Mouse (Mus musculus): ENCODE measurements around the gene Ndst2. TPM values are rescaled to one million over a fixed set of nuclear protein-coding genes. Genes with fewer than 3 reads are reported as not detected.
A peak's percentile ranks its signal among the peaks of the same experiment; 100 is the strongest.
"Not testable (repeated sequence)": the region's sequence is repeated elsewhere in the genome, so short reads cannot be mapped to it uniquely, and the experiment has no call there.

The Ndst2 gene
- polyA plus RNA-seq, 1 experiment: 11.9 TPM

- H3K4me2 ChIP-seq (ENCODE audit: low read depth): peak within 1 kb of the TSS; percentile 90
- H3K4me3 ChIP-seq: peak within 1 kb of the TSS; percentile 94
Observed at GRCm38 (mm10) chr14:20707201-20708190, 26.9 kb downstream of the Ndst2 start, which contains the start of gene Zswim8. Gene Zswim8, plus strand, starts transcription at chr14:20707552.

GRCm38 (mm10) chr14:20703461-20703860 is 30.9 kb downstream of the Ndst2 start:
- H3K36me3 ChIP-seq (ENCODE audit: control insufficient read depth, insufficient read depth); H3K27me3 ChIP-seq (ENCODE audit: control insufficient read depth, insufficient read depth, insufficient read length): not testable (repeated sequence)
- Histone ChIP-seq H3K79me2 (ENCODE audit: control insufficient read depth, insufficient read depth) (peaks cover 71% of the 10 kb centered on the region), H3K4me3 (peak overlapping the region; percentile 90), H3K4me2 (ENCODE audit: low read depth) (peak overlapping the region; percentile 66), H3ac (ENCODE audit: control insufficient read depth, insufficient read length) (peak overlapping the region; percentile 75)

More at GRCm38 (mm10) chr14:20707201-20708190, 26.9 kb downstream of the Ndst2 start, which contains the start of gene Zswim8:
- Histone ChIP-seq H3K27me3 (ENCODE audit: control insufficient read depth, insufficient read depth, insufficient read length) (no peaks in the 10 kb centered on the region), H3K36me3 (ENCODE audit: control insufficient read depth, insufficient read depth) (peaks cover 13% of the 10 kb centered on the region), H3ac (ENCODE audit: control insufficient read depth, insufficient read length) (peak within 1 kb of the TSS; percentile 89), H3K79me2 (ENCODE audit: control insufficient read depth, insufficient read depth) (peaks cover 56% of the 10 kb centered on the region)
- TF ChIP-seq MYOG (IDR thresholded peaks at IDR 0.05; ENCODE audit: control insufficient read depth in 1 of 3, insufficient read depth in 1 of 3, insufficient read length in 2 of 3, low read depth in 2 of 3) (no peak), E2F4 (IDR thresholded peaks at IDR 0.05; ENCODE audit: insufficient read depth) (no peak), TCF12 (IDR thresholded peaks at IDR 0.05; ENCODE audit: insufficient read depth, poor library complexity, severe bottlenecking) (no peak), POLR2AphosphoS2 (IDR thresholded peaks at IDR 0.05; ENCODE audit: insufficient read length, low read depth) (peak; percentile 84), MYOD1 (IDR thresholded peaks at IDR 0.05; ENCODE audit: control insufficient read depth in 1 of 3, insufficient read length in 2 of 3, low read depth in 2 of 3) (peak in 1 of 3 experiments; percentile 0), SRF (IDR thresholded peaks at IDR 0.05; ENCODE audit: control insufficient read depth, insufficient read length, low read depth) (no peak), CEBPB (IDR thresholded peaks at IDR 0.05; ENCODE audit: insufficient read depth, poor library complexity, severe bottlenecking) (no peak), REST (IDR thresholded peaks at IDR 0.05; ENCODE audit: insufficient read depth, insufficient read length) (peak; percentile 64), USF1 (IDR thresholded peaks at IDR 0.05; ENCODE audit: low read depth) (peak; percentile 78), MAX (IDR thresholded peaks at IDR 0.05; ENCODE audit: low read depth) (no peak), TCF3 (IDR thresholded peaks at IDR 0.05; ENCODE audit: insufficient read length, low read depth) (no peak), POLR2A (IDR thresholded peaks at IDR 0.05; ENCODE audit: insufficient read length, low read depth) (peak; percentile 83)

GRCm38 (mm10) chr14:20702741-20703381 is 31.5 kb downstream of the Ndst2 start, which contains the start of gene Chchd1:
Gene Chchd1, plus strand, starts transcription at chr14:20703006.
- H3K4me3 ChIP-seq: peak within 1 kb of the TSS; percentile 90
- H3K27me3 ChIP-seq (ENCODE audit: control insufficient read depth, insufficient read depth, insufficient read length): no peaks in the 10 kb centered on the region
- peak within 1 kb of the TSS; percentile 75 for H3ac ChIP-seq (ENCODE audit: control insufficient read depth, insufficient read length)
- H3K4me2 ChIP-seq (ENCODE audit: low read depth): peak within 1 kb of the TSS; percentile 91
- no peaks in the 10 kb centered on the region for H3K36me3 ChIP-seq (ENCODE audit: control insufficient read depth, insufficient read depth)
- TF ChIP-seq MAX (IDR thresholded peaks at IDR 0.05; ENCODE audit: low read depth): no peak
- no peak for TF ChIP-seq TCF3 (IDR thresholded peaks at IDR 0.05; ENCODE audit: insufficient read length, low read depth)
- TF ChIP-seq POLR2A (IDR thresholded peaks at IDR 0.05; ENCODE audit: insufficient read length, low read depth): peak; percentile 87
- no peak for TF ChIP-seq CEBPB (IDR thresholded peaks at IDR 0.05; ENCODE audit: insufficient read depth, poor library complexity, severe bottlenecking)
- peak; percentile 46 for TF ChIP-seq REST (IDR thresholded peaks at IDR 0.05; ENCODE audit: insufficient read depth, insufficient read length)
- TF ChIP-seq USF1 (IDR thresholded peaks at IDR 0.05; ENCODE audit: low read depth): peak; percentile 44
- TF ChIP-seq MYOG (IDR thresholded peaks at IDR 0.05; ENCODE audit: control insufficient read depth in 1 of 3, insufficient read depth in 1 of 3, insufficient read length in 2 of 3, low read depth in 2 of 3): peak in 2 of 3 experiments; percentile 87 to 89
- TF ChIP-seq MYOD1 (IDR thresholded peaks at IDR 0.05; ENCODE audit: control insufficient read depth in 1 of 3, insufficient read length in 2 of 3, low read depth in 2 of 3): peak in 2 of 3 experiments; percentile 76 to 86
- TF ChIP-seq POLR2AphosphoS2 (IDR thresholded peaks at IDR 0.05; ENCODE audit: insufficient read length, low read depth): peak; percentile 82
- peak; percentile 22 for TF ChIP-seq E2F4 (IDR thresholded peaks at IDR 0.05; ENCODE audit: insufficient read depth)
- no peak for TF ChIP-seq TCF12 (IDR thresholded peaks at IDR 0.05; ENCODE audit: insufficient read depth, poor library complexity, severe bottlenecking)
- no peak for TF ChIP-seq SRF (IDR thresholded peaks at IDR 0.05; ENCODE audit: control insufficient read depth, insufficient read length, low read depth)
- peaks cover 71% of the 10 kb centered on the region for H3K79me2 ChIP-seq (ENCODE audit: control insufficient read depth, insufficient read depth)

GRCm38 (mm10) chr14:20702096-20702740 is 32.1 kb downstream of the Ndst2 start:
- peak overlapping the region; percentile 90 for H3K4me3 ChIP-seq
- H3K36me3 ChIP-seq (ENCODE audit: control insufficient read depth, insufficient read depth): no peaks in the 10 kb centered on the region
- peaks cover 74% of the 10 kb centered on the region for H3K79me2 ChIP-seq (ENCODE audit: control insufficient read depth, insufficient read depth)
- no peaks in the 10 kb centered on the region for H3K27me3 ChIP-seq (ENCODE audit: control insufficient read depth, insufficient read depth, insufficient read length)
- TF ChIP-seq CEBPB (IDR thresholded peaks at IDR 0.05; ENCODE audit: insufficient read depth, poor library complexity, severe bottlenecking) (no peak), SRF (IDR thresholded peaks at IDR 0.05; ENCODE audit: control insufficient read depth, insufficient read length, low read depth) (no peak), POLR2A (IDR thresholded peaks at IDR 0.05; ENCODE audit: insufficient read length, low read depth) (no peak), E2F4 (IDR thresholded peaks at IDR 0.05; ENCODE audit: insufficient read depth) (no peak), MAX (IDR thresholded peaks at IDR 0.05; ENCODE audit: low read depth) (no peak), REST (IDR thresholded peaks at IDR 0.05; ENCODE audit: insufficient read depth, insufficient read length) (no peak), MYOG (IDR thresholded peaks at IDR 0.05; ENCODE audit: control insufficient read depth in 1 of 3, insufficient read depth in 1 of 3, insufficient read length in 2 of 3, low read depth in 2 of 3) (no peak), MYOD1 (IDR thresholded peaks at IDR 0.05; ENCODE audit: control insufficient read depth in 1 of 3, insufficient read length in 2 of 3, low read depth in 2 of 3) (no peak), TCF12 (IDR thresholded peaks at IDR 0.05; ENCODE audit: insufficient read depth, poor library complexity, severe bottlenecking) (no peak), USF1 (IDR thresholded peaks at IDR 0.05; ENCODE audit: low read depth) (no peak), TCF3 (IDR thresholded peaks at IDR 0.05; ENCODE audit: insufficient read length, low read depth) (no peak), POLR2AphosphoS2 (IDR thresholded peaks at IDR 0.05; ENCODE audit: insufficient read length, low read depth) (no peak)
- peak overlapping the region; percentile 91 for H3K4me2 ChIP-seq (ENCODE audit: low read depth)
- H3ac ChIP-seq (ENCODE audit: control insufficient read depth, insufficient read length): peak overlapping the region; percentile 75

All from myocyte (in vitro differentiated cells).